Mouse (Mus musculus) ES-E14 (cell line): ENCODE measurements around the gene Atp1a1. TPM values are rescaled to one million over a fixed set of nuclear protein-coding genes. Genes with fewer than 3 reads are reported as not detected.

Experiments
- DNase-seq: peaks from one replicate; pipeline ENCODE4 v3.0.0-alpha.2; 2013; ENCODE audit warnings: low read depth, low spot score
- H3K27ac ChIP-seq: 2 replicates; pipeline ENCODE4 v1.5.1; 2012; ENCODE audit warnings: low read depth, mild to moderate bottlenecking, low read length, moderate library complexity, mixed read lengths; ENCODE audit not compliant: poor library complexity, insufficient read depth, severe bottlenecking
- H3K36me3 ChIP-seq: 2 replicates; pipeline ENCODE4 v1.6.1; 2012; ENCODE audit warnings: mild to moderate bottlenecking, low read length, moderate library complexity, mixed read lengths; ENCODE audit not compliant: control insufficient read depth, poor library complexity, insufficient read depth, severe bottlenecking
- H3K4me1 ChIP-seq, 2 experiments: fragments of 150-350 bp in 1 of 2; sonication (generic) in 1 of 2; 2 replicates each; pipeline ENCODE4 v1.6.1; 2012; ENCODE audit warnings: low read length in 2 of 2, mild to moderate bottlenecking in 1 of 2, mixed read lengths in 1 of 2; ENCODE audit not compliant: control insufficient read depth in 2 of 2, insufficient read depth in 2 of 2, poor library complexity in 1 of 2
- H3K4me3 ChIP-seq, 2 experiments: fragments of 150-350 bp in 1 of 2; sonication (generic) in 1 of 2; 2 replicates each; pipeline ENCODE4 v1.5.1; 2012; ENCODE audit warnings: low read length in 2 of 2, low read depth in 1 of 2, mild to moderate bottlenecking in 1 of 2, mixed read lengths in 1 of 2; ENCODE audit not compliant: insufficient read depth in 1 of 2, poor library complexity in 1 of 2, severe bottlenecking in 1 of 2
- H3K9ac ChIP-seq: 2 replicates; pipeline ENCODE4 v1.6.1; 2012; ENCODE audit warnings: low read depth, mild to moderate bottlenecking, low read length, mixed read lengths; ENCODE audit not compliant: poor library complexity, insufficient read depth, severe bottlenecking
- H3K9me3 ChIP-seq: fragments of 150-350 bp; sonication (generic); 2 replicates; pipeline ENCODE4 v1.6.1; 2012; ENCODE audit warnings: low read depth, mild to moderate bottlenecking, low read length; ENCODE audit not compliant: control insufficient read depth, insufficient read depth
- CHD2 ChIP-seq: IDR thresholded peaks from 2 replicates; pipeline ENCODE4 v1.6.1; 2014; ENCODE audit warnings: mild to moderate bottlenecking, low read depth, low read length, inconsistent platforms
- HCFC1 ChIP-seq: IDR thresholded peaks from 2 replicates; pipeline ENCODE4 v1.6.1; 2012; ENCODE audit warnings: low read length, inconsistent platforms, borderline replicate concordance; ENCODE audit not compliant: insufficient read depth
- MAFK ChIP-seq: IDR thresholded peaks from 2 replicates; pipeline ENCODE4 v1.6.1; 2014; ENCODE audit warnings: mild to moderate bottlenecking, low read depth, low read length, inconsistent platforms; ENCODE audit not compliant: insufficient read depth
- ZC3H11A ChIP-seq: IDR thresholded peaks from 2 replicates; pipeline ENCODE4 v1.6.1; 2012; ENCODE audit warnings: low read depth, mild to moderate bottlenecking, inconsistent platforms, low read length, borderline replicate concordance
- ZNF384 ChIP-seq: IDR thresholded peaks from 2 replicates; pipeline ENCODE4 v1.6.1; 2012; ENCODE audit warnings: low read depth, low read length, inconsistent platforms
- in situ Hi-C, 2 experiments: fragments of 600-800 bp; cut with MboI; formaldehyde crosslinking; loops; one replicate each; pipeline ENCODE4 v1.15.1; 2025; ENCODE audit warnings: low sequenced_read_pairs in 2 of 2, inconsistent platforms in 1 of 2; ENCODE audit not compliant: unreplicated experiment in 2 of 2
- total RNA-seq: library from RNA; depleted of rRNA; stranded (reverse); fragments of 300-350 nt; gene quantifications from 2 replicates; pipeline ENCODE4 v1.2.3, GENCODE M21; 2012

Gene Atp1a1
- total RNA-seq, 1 experiment: 485 TPM

- Histone ChIP-seq H3K4me3 (no peak overlapping the region), H3K9me3 (no peaks in the 10 kb centered on the region), H3K36me3 (no peaks in the 10 kb centered on the region), H3K9ac (no peak overlapping the region), H3K4me1 (peaks cover 0 to 14% of the 10 kb centered on the region in 2 experiments; a peak in 1 of 4 replicates), H3K27ac (no peak overlapping the region)
- in situ Hi-C loops: no loop called here
- no peak for DNase-seq
- TF ChIP-seq MAFK (no peak), ZC3H11A (no peak), CHD2 (no peak), HCFC1 (no peak), ZNF384 (no peak)
Observed at GRCm38 (mm10) chr3:101628255-101628654, 23.8 kb upstream of the Atp1a1 start.

DNA sequence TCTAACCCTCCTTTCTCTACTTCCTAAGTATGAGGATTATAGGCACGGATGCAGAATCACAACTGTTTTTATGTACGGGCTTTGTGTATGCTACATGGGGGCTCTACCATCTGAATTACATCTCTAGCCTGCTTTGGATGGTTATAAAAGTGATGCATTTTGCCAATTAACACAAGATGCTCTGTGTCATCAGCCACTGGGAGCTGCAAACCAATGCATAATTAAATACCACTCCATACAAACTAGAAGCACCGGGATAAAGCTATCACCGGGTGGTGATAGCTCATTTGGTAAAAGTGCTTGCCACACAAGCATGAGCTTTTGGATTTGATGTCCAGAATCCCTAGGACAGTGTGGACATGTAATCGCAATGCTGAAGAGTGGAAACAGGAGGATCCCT lies 19.8 kb upstream of the Atp1a1 start:
- no peak for DNase-seq
- no peak overlapping the region for H3K9ac ChIP-seq
- TF ChIP-seq MAFK (no peak), ZNF384 (no peak), HCFC1 (no peak), ZC3H11A (no peak), CHD2 (no peak)
- H3K27ac ChIP-seq: no peak overlapping the region
- 0 out of 4 replicates have a peak, but pooled peaks cover 0 to 2% of the 10 kb centered on the region in 2 experiments for H3K4me1 ChIP-seq
- in situ Hi-C loops: no loop called here
- H3K4me3 ChIP-seq: no peak overlapping the region
- no peaks in the 10 kb centered on the region for H3K9me3 ChIP-seq
- H3K36me3 ChIP-seq: no peaks in the 10 kb centered on the region

DNA sequence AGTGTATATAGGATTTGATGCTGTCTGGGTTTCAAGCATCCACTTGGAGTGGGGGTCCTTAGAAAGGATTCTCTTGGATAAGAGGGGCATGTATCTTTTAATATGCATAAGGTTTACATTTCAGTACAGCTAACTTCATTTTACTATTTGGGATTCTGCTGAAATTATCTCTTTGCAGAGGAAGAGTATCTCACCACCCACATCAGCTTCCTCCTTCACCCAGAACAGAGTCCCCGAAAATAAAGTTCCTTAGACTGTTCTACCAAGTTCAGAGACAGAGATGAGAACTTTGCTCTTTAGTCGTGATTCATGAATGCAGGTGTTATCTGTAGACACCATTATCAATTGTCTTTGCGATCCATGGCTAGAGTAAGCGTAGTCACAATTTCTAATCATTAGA lies 14.5 kb upstream of the Atp1a1 start:
- Histone ChIP-seq H3K4me1 (no peaks in the 10 kb centered on the region), H3K9me3 (no peaks in the 10 kb centered on the region), H3K9ac (no peak overlapping the region), H3K27ac (no peak overlapping the region), H3K36me3 (no peaks in the 10 kb centered on the region), H3K4me3 (no peak overlapping the region)
- no peak for TF ChIP-seq ZNF384
- TF ChIP-seq ZC3H11A: no peak
- no peak for TF ChIP-seq MAFK
- no peak for TF ChIP-seq HCFC1
- in situ Hi-C loops: no loop called here
- DNase-seq: no peak

GRCm38 (mm10) chr3:101618505-101618904 lies 14.0 kb upstream of the Atp1a1 start:
- no peak for TF ChIP-seq MAFK
- in situ Hi-C loops: no loop called here
- Histone ChIP-seq H3K9me3 (no peaks in the 10 kb centered on the region), H3K4me3 (no peak overlapping the region), H3K27ac (no peak overlapping the region), H3K36me3 (no peaks in the 10 kb centered on the region), H3K4me1 (no peaks in the 10 kb centered on the region), H3K9ac (no peak overlapping the region)
- DNase-seq: no peak

DNA sequence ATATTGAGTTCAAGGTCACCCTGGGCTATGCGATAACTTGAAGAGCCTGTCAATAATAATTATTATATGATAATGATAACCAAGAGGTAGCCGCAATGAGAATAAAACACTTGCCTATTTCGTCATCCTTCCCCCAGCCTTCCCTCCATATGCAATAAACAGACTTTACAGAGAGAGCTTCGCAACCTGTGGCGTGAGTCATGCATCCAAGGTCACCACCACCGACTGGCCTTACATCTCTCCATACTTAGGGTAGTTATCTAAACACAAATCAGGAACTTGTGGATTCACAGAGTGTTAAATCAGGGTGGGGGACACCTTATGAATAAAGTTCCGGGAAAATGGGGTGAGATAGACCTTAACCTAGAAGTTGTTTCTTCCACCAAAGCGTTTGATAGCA lies 13.0 kb upstream of the Atp1a1 start:
- in situ Hi-C loops: no loop called here

More for the DNA sequence above, 13.0 kb upstream of the Atp1a1 start:
- Histone ChIP-seq H3K27ac (no peak overlapping the region), H3K4me1 (peaks cover 0 to 1% of the 10 kb centered on the region in 2 experiments; a peak in 1 of 4 replicates), H3K4me3 (no peak overlapping the region), H3K9ac (no peak overlapping the region), H3K36me3 (no peaks in the 10 kb centered on the region), H3K9me3 (no peaks in the 10 kb centered on the region)
- TF ChIP-seq HCFC1 (no peak), ZNF384 (no peak), ZC3H11A (no peak), CHD2 (no peak), MAFK (no peak)
- DNase-seq: no peak
